Mouse (Mus musculus): Measurements from ENCODE around the gene Tnrc6a.

DNA sequence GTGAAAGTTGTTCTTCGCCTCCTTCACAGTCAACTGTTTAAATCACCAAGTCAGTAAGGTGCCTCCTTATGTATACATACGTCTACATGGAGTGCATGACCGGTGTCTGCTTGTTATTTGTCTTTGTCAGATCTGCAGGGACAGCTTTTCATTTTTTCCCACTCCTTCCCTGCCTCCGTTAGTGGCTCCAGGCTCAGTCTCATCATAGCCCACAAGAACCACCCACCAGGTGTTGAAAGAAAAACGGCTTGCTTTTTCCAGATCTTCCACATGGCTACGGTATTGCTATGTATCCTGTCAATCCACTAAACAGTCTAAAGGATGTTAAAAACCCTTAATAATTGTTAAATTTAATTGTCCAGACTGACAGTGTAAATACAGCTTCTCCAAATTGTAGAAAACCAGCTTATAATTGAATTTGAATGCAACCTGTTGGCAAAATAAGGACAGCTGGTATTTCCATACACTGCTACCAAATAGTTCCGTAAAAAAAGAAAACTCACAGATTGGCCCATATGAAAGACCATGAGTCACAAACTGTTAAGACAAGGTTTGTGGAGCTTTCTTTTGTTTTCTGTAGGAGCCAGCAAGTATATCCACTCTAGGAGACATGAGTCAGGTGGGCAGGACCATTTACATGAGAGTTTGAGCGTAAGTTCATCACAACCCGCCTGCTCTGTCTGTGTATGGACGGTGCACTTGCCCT is 22.6 kb downstream of the Tnrc6a start:
- no peak for TF ChIP-seq CTCF (IDR thresholded peaks at IDR 0.05; ENCODE audit: low read depth, low read length)
- TF ChIP-seq GATA1 (IDR thresholded peaks at IDR 0.05; ENCODE audit: borderline replicate concordance, low read length), result no peak

All from G1E (cell line).